8 mouse cellular contexts compared by ENCODE assay signal in the genomic region with DNA sequence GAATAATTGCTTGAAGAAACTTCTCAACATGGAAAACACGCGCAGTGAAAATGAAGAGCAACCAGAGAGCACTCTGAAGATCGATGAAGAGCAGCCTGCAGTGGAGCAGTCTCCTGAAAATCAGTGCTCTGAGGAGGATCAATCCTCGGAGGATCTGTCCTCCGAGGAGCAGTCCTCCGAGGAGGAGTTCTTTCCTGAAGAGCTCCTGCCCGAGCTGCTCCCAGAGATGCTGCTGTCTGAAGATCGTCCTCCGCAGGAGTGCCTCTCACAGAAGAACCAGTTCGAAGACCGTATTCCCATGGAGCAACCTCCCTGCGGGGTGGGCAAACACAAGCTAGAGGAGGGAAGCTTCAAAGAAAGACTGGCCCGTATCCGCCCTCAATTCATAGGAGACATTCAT. TPM values are rescaled to one million over a fixed set of nuclear protein-coding genes. Genes with fewer than 3 reads are reported as not detected.
DNase-seq lines count a peak whose midpoint lies in the region; ATAC-seq lines count a peak whose summit lies in the region.

No protein-coding gene starts in this region.

- 0 out of 2 replicates have a peak, but pooled peaks cover 3% of the 10 kb centered on the region for H3K27me3 ChIP-seq in heart, embryonic 13.5 days (replicated peaks)
- H3K27me3 ChIP-seq in hindbrain, embryonic 11.5 days (ENCODE audit: control insufficient read depth, insufficient read depth, low read length) = no peaks in the 10 kb centered on the region

- peak overlapping the region; percentile 83 for H3K27ac ChIP-seq in heart, embryonic 13.5 days (replicated peaks)
- H3K27ac ChIP-seq in hindbrain, embryonic 11.5 days (ENCODE audit: low read depth, low read length) = peak overlapping the region; percentile 84

- H3K4me3 ChIP-seq in heart, embryonic 13.5 days = peak overlapping the region; percentile 64
- H3K4me3 ChIP-seq in hindbrain, embryonic 11.5 days (ENCODE audit: low read depth, low read length) = peak overlapping the region; percentile 51

- ATAC-seq in heart, embryonic 13.5 days (ENCODE audit: extremely low read depth, insufficient number of reproducible peaks, low FRiP score, low TSS enrichment) = no peak
- peak; percentile 44 for ATAC-seq in hindbrain, embryonic 11.5 days (ENCODE audit: low FRiP score)

- H3K36me3 ChIP-seq in heart, embryonic 13.5 days = no peaks in the 10 kb centered on the region
- H3K36me3 ChIP-seq in hindbrain, embryonic 11.5 days (ENCODE audit: control insufficient read depth, insufficient read depth, low read length) = no peaks in the 10 kb centered on the region

- H3K4me1 ChIP-seq in heart, embryonic 13.5 days = 0 out of 2 replicates have a peak, but pooled peaks cover 3% of the 10 kb centered on the region
- H3K4me1 ChIP-seq in hindbrain, embryonic 11.5 days (replicated peaks; ENCODE audit: control insufficient read depth, insufficient read depth, low read length) = no peaks in the 10 kb centered on the region

- WGBS in heart, embryonic 13.5 days = 20% methylated on average over 14 of the region's 14 CpGs
- WGBS in hindbrain, embryonic 11.5 days = 30% methylated on average over 14 of the region's 14 CpGs

- H3K9ac ChIP-seq in heart, embryonic 13.5 days = peak overlapping the region; percentile 84
- H3K9ac ChIP-seq in hindbrain, embryonic 11.5 days (ENCODE audit: low read depth, low read length) = peak overlapping the region; percentile 64

- DNase-seq in heart, adult 8-10 months (ENCODE audit: low spot score) = no peak
- peak; percentile 29 to 39 for DNase-seq in cerebellum, postnatal 14 days
- no peak for DNase-seq in hindbrain, embryonic 11.5 days (ENCODE audit: low spot score)
- peak; percentile 2 for DNase-seq in lung, postnatal 10 days
- no peak for DNase-seq in ovary, postnatal 36 days (ENCODE audit: low spot score)
- DNase-seq in layer of hippocampus, postnatal 25 days (ENCODE audit: extremely low spot score in 1 of 2, low spot score in 1 of 2) = no peak
- DNase-seq in right cerebral cortex, adult 2 months (ENCODE audit: low spot score in 2 of 2) = no peak

- H3K4me2 ChIP-seq in heart, embryonic 13.5 days = peak overlapping the region; percentile 71
- peak overlapping the region; percentile 46 for H3K4me2 ChIP-seq in hindbrain, embryonic 11.5 days (replicated peaks; ENCODE audit: low read depth, low read length)

- H3K9me3 ChIP-seq in heart, embryonic 13.5 days = no peaks in the 10 kb centered on the region
- no peaks in the 10 kb centered on the region for H3K9me3 ChIP-seq in hindbrain, embryonic 11.5 days (ENCODE audit: control insufficient read depth, low read length)

RNA-seq across cellular contexts. Expression of a gene that starts 1.0 kb away (rescaled TPM):
- polyA plus RNA-seq in heart, embryonic 13.5 days (2015; fragmentation: Nextera tagmentation; extraction: Ambion mirVana) = 9.6 and 10.0 TPM in 2 replicates
- total RNA-seq in heart, adult 8-10 months (2022) = 1 to 10 TPM; 4.5 to 4.7 (median 4.6) TPM
- 11.9 and 12.3 TPM in 2 replicates for polyA plus RNA-seq in hindbrain, embryonic 11.5 days (2014; fragmentation: Nextera tagmentation; extraction: Ambion mirVana)
- total RNA-seq in layer of hippocampus, postnatal 25 days (2021) = 10 to 100 TPM; 14.5 to 16.0 TPM

RNA-seq across cellular contexts. Expression of a gene that starts 34.7 kb away (rescaled TPM):
- 334 and 360 TPM in 2 replicates for polyA plus RNA-seq in heart, embryonic 13.5 days (2015; fragmentation: Nextera tagmentation; extraction: Ambion mirVana)
- 10 to 100 TPM; 71.4 to 91.7 (median 83.0) TPM for total RNA-seq in heart, adult 8-10 months (2022)
- polyA plus RNA-seq in hindbrain, embryonic 11.5 days (2014; fragmentation: Nextera tagmentation; extraction: Ambion mirVana) = 635 and 657 TPM in 2 replicates
- total RNA-seq in layer of hippocampus, postnatal 25 days (2021) = 100 to 1,000 TPM; 374 to 393 TPM

Comparison
In these comparisons a context has a peak if more than half of its experiments do, and no peak if none do; other contexts are left out.
1. DNase-seq: peak in cerebellum, postnatal 14 days (2 of 2) and lung, postnatal 10 days (single experiment); none in heart, adult 8-10 months (single experiment), hindbrain, embryonic 11.5 days (single experiment), ovary, postnatal 36 days (single experiment), layer of hippocampus, postnatal 25 days (0 of 2) and right cerebral cortex, adult 2 months (0 of 2).
2. RNA of a gene that starts 34.7 kb away (total RNA-seq): 374 to 393 TPM in layer of hippocampus, postnatal 25 days; 71.4 to 91.7 TPM in heart, adult 8-10 months; every median in the first group is over 4 times any median in the second.